Mouse (Mus musculus) thymus, postnatal 14 days (tissue): ENCODE measurements around the gene Prkg2.

Source experiments
- DNase-seq: peaks from one replicate; pipeline ENCODE4 v3.0.0; 2021

The Prkg2 gene

GRCm38 (mm10) chr5:98975877-98976672, 61.1 kb downstream of the Prkg2 start:
- DNase-seq = no peak

GRCm38 (mm10) chr5:98966679-98967078, 70.5 kb downstream of the Prkg2 start:
- DNase-seq = no peak

- no peak for DNase-seq
Measured at GRCm38 (mm10) chr5:98965139-98965538, 72.0 kb downstream of the Prkg2 start.

- DNase-seq = no peak
Measured at GRCm38 (mm10) chr5:98964367-98964766, 72.8 kb downstream of the Prkg2 start.

- DNase-seq = no peak
Measured at GRCm38 (mm10) chr5:98962472-98962871, 74.7 kb downstream of the Prkg2 start.

- no peak for DNase-seq
Measured at GRCm38 (mm10) chr5:98955576-98955975, 81.6 kb downstream of the Prkg2 start.

- DNase-seq = no peak
Measured at GRCm38 (mm10) chr5:98953386-98953785, 83.8 kb downstream of the Prkg2 start.

GRCm38 (mm10) chr5:98951566-98951965, 85.6 kb downstream of the Prkg2 start:
- no peak for DNase-seq

- no peak for DNase-seq
Measured at GRCm38 (mm10) chr5:98950495-98951092, 86.6 kb downstream of the Prkg2 start.

GRCm38 (mm10) chr5:98949784-98950183, 87.4 kb downstream of the Prkg2 start:
- no peak for DNase-seq

GRCm38 (mm10) chr5:98946656-98947055, 90.5 kb downstream of the Prkg2 start:
- no peak for DNase-seq

- DNase-seq = no peak
Measured at GRCm38 (mm10) chr5:98946117-98946620, 91.0 kb downstream of the Prkg2 start.

GRCm38 (mm10) chr5:98943776-98944175, 93.4 kb downstream of the Prkg2 start:
- DNase-seq = no peak

GRCm38 (mm10) chr5:98940731-98941130, 96.4 kb downstream of the Prkg2 start:
- no peak for DNase-seq

GRCm38 (mm10) chr5:98939631-98940208, 97.4 kb downstream of the Prkg2 start:
- no peak for DNase-seq

- no peak for DNase-seq
Measured at GRCm38 (mm10) chr5:98939116-98939515, 98.0 kb downstream of the Prkg2 start.

GRCm38 (mm10) chr5:98937879-98938278, 99.3 kb downstream of the Prkg2 start:
- no peak for DNase-seq

- DNase-seq = no peak
Measured at GRCm38 (mm10) chr5:98936650-98937049, 100.5 kb downstream of the Prkg2 start.

- DNase-seq = no peak
Measured at GRCm38 (mm10) chr5:98935930-98936329, 101.2 kb downstream of the Prkg2 start.

GRCm38 (mm10) chr5:98922921-98923320, 114.2 kb downstream of the Prkg2 start:
- no peak for DNase-seq

GRCm38 (mm10) chr5:98921608-98922007, 115.5 kb downstream of the Prkg2 start:
- DNase-seq = no peak

- no peak for DNase-seq
Measured at GRCm38 (mm10) chr5:98918716-98919115, 118.4 kb downstream of the Prkg2 start.

GRCm38 (mm10) chr5:98902339-98902738, 134.8 kb downstream of the Prkg2 start:
- DNase-seq = no peak

- DNase-seq = no peak
Measured at GRCm38 (mm10) chr5:98900926-98901325, 136.2 kb downstream of the Prkg2 start.
